Mouse (Mus musculus): Measurements from ENCODE around the gene Rasl12. TPM values are rescaled to one million over a fixed set of nuclear protein-coding genes. Genes with fewer than 3 reads are reported as not detected.

The Rasl12 gene
- total and polyA plus RNA-seq, 2 experiments: 0.09 to 0.32 TPM

DNA sequence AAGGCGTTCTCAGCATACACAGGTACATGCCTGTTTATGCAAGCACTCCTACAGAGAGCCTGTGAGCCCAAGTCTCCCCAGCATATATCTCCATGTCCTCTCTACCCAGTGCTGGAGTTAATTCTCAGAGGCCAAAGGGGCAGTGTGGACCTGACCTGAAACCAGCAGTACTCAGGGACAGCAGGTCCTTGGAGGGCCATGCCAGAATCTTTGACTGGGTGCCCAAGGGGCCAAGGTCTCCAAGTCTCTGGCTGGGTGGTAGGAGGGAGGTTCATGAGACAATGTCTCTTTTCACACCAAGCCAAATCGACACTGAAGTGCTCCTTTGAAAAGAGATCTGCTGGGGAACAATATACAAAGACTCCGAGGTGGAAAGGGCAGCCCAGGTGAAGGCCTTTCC, 9.6 kb downstream of the Rasl12 start:
- Histone ChIP-seq H3K27ac (replicated peaks; ENCODE audit: insufficient read depth, low read depth, low read length) (no peak overlapping the region), H3K4me1 (ENCODE audit: control insufficient read depth, insufficient read depth, low read length) (peaks cover 2% of the 10 kb centered on the region; the same call in 1 of the 2 replicates), H3K79me2 (ENCODE audit: control insufficient read depth, insufficient read depth, low read length) (no peaks in the 10 kb centered on the region), H3K4me3 (ENCODE audit: insufficient read depth, low read depth, low read length) (no peak overlapping the region), H3K27me3 (ENCODE audit: control insufficient read depth, insufficient read depth, low read length) (no peaks in the 10 kb centered on the region), H3K36me3 (ENCODE audit: control insufficient read depth, insufficient read depth, low read length) (no peaks in the 10 kb centered on the region), H3K9ac (ENCODE audit: low read depth, low read length) (no peak overlapping the region)
- TF ChIP-seq POLR2A (IDR thresholded peaks at IDR 0.05; ENCODE audit: extremely low read depth, insufficient read depth, low read length) (no peak), CTCF (IDR thresholded peaks at IDR 0.05; ENCODE audit: low read depth, low read length) (no peak)
- DNase-seq (ENCODE audit: extremely low read depth, low read depth, low spot score): no peak
- WGBS: 91% methylated on average over 3 of the region's 3 CpGs

DNA sequence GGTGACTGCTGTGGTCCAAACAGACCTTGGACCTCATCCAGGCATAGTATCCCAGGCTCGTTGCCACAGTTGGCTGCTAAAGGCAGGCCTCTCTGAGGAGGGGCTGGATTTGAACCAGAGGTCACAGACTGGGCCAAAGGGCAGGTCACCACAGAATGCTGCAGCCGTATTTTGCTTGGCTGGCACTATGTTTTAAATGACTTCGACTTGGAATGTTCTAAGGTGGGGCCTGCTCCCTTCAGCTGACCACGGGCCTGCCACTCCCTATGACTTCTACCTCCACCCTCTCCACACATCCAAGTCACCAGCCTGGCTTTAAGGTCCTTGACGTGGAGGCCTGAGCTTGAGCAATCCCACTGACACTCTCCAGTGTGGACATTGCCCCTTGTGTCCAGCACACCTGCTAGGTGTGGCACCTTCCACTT, 10.6 kb downstream of the Rasl12 start:
- Histone ChIP-seq H3K79me2 (ENCODE audit: control insufficient read depth, insufficient read depth, low read length) (no peaks in the 10 kb centered on the region), H3K4me1 (ENCODE audit: control insufficient read depth, insufficient read depth, low read length) (peaks cover 2% of the 10 kb centered on the region; the same call in 1 of the 2 replicates), H3K27me3 (ENCODE audit: control insufficient read depth, insufficient read depth, low read length) (no peaks in the 10 kb centered on the region), H3K4me3 (ENCODE audit: insufficient read depth, low read depth, low read length) (no peak overlapping the region), H3K27ac (replicated peaks; ENCODE audit: insufficient read depth, low read depth, low read length) (no peak overlapping the region), H3K9ac (ENCODE audit: low read depth, low read length) (no peak overlapping the region), H3K36me3 (ENCODE audit: control insufficient read depth, insufficient read depth, low read length) (no peaks in the 10 kb centered on the region)
- peak; percentile 86 for DNase-seq (ENCODE audit: extremely low read depth, low read depth, low spot score)
- no peak for TF ChIP-seq POLR2A (IDR thresholded peaks at IDR 0.05; ENCODE audit: extremely low read depth, insufficient read depth, low read length)
- WGBS: 14% methylated on average over 5 of the region's 5 CpGs

DNA sequence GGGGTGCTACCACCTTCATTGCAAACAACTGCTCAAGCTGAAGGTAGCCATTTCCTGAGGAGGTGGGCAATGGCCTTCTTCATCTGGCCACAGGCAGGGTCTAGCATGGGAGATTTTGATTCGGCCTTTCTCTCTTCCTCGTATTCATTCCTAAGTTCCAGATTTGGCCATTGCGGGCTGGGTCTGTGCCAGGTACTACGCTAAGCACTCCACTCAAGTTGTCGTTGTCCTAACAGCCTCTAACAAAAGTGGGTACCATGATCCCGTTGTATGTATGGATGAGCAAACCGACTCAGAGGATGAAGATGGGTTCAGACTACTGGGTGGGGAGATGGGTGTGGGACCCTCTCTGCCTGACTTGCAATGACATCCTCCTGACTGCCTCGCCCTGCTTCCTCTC, 12.1 kb downstream of the Rasl12 start:
- DNase-seq (ENCODE audit: extremely low read depth, low read depth, low spot score): no peak

DNA sequence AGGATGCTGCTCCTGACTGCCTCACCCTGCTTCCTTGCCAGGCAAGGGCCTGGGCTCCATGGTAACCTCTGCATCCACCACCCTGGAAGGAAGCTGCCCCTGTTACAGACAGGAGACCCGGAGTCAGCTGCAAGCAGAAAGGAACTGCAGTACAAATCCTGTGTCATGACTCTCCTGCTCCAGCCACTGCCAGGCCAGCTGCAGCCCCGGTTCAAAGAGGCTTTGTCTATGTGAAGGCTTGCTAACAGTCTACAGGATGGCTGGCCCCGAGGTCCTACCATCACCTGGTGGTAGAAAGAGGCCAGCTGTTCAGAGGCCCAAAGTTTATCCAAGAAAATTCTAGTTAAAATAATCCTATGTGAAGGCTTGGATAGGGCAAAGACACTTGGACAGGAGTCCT, 13.0 kb downstream of the Rasl12 start:
- 71% methylated on average over 3 of the region's 3 CpGs for WGBS
- peaks cover 2% of the 10 kb centered on the region; the same call in 1 of the 2 replicates for H3K4me1 ChIP-seq (ENCODE audit: control insufficient read depth, insufficient read depth, low read length)
- DNase-seq (ENCODE audit: extremely low read depth, low read depth, low spot score): no peak
- H3K9ac ChIP-seq (ENCODE audit: low read depth, low read length): no peak overlapping the region
- H3K27me3 ChIP-seq (ENCODE audit: control insufficient read depth, insufficient read depth, low read length): no peaks in the 10 kb centered on the region
- no peak for TF ChIP-seq CTCF (IDR thresholded peaks at IDR 0.05; ENCODE audit: low read depth, low read length)
- TF ChIP-seq POLR2A (IDR thresholded peaks at IDR 0.05; ENCODE audit: extremely low read depth, insufficient read depth, low read length): no peak
- H3K36me3 ChIP-seq (ENCODE audit: control insufficient read depth, insufficient read depth, low read length): no peaks in the 10 kb centered on the region
- no peak overlapping the region for H3K4me3 ChIP-seq (ENCODE audit: insufficient read depth, low read depth, low read length)
- no peaks in the 10 kb centered on the region for H3K79me2 ChIP-seq (ENCODE audit: control insufficient read depth, insufficient read depth, low read length)
- H3K27ac ChIP-seq (replicated peaks; ENCODE audit: insufficient read depth, low read depth, low read length): no peak overlapping the region

More for the DNA sequence above, 12.1 kb downstream of the Rasl12 start:
- Histone ChIP-seq H3K27ac (replicated peaks; ENCODE audit: insufficient read depth, low read depth, low read length) (no peak overlapping the region), H3K4me3 (ENCODE audit: insufficient read depth, low read depth, low read length) (no peak overlapping the region), H3K4me1 (ENCODE audit: control insufficient read depth, insufficient read depth, low read length) (peaks cover 2% of the 10 kb centered on the region; the same call in 1 of the 2 replicates), H3K79me2 (ENCODE audit: control insufficient read depth, insufficient read depth, low read length) (no peaks in the 10 kb centered on the region), H3K9ac (ENCODE audit: low read depth, low read length) (no peak overlapping the region), H3K36me3 (ENCODE audit: control insufficient read depth, insufficient read depth, low read length) (no peaks in the 10 kb centered on the region), H3K27me3 (ENCODE audit: control insufficient read depth, insufficient read depth, low read length) (no peaks in the 10 kb centered on the region)
- TF ChIP-seq POLR2A (IDR thresholded peaks at IDR 0.05; ENCODE audit: extremely low read depth, insufficient read depth, low read length) (no peak), CTCF (IDR thresholded peaks at IDR 0.05; ENCODE audit: low read depth, low read length) (no peak)
- WGBS: 91% methylated on average over 8 of the region's 8 CpGs

DNA sequence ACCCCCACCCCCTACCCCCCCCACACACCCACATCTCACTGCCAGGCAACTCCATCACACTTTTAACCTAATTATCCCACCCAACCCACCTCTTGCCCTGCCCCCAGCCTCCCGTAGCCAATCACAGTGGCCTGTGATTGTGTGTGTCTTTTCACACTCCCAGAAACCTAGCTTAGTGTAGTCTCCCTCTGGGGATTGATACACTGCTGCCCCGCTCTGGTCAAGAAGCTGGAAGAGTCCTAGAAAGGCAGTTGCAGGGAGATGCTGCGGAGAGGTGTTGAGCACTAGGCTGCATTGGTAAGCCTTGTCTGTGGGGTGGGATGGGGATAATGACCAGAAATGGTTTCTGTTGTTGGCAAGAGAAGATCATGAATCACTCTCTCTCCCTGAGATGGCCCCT, 19.4 kb downstream of the Rasl12 start:
- H3K4me3 ChIP-seq (ENCODE audit: insufficient read depth, low read depth, low read length): no peak overlapping the region
- H3K36me3 ChIP-seq (ENCODE audit: control insufficient read depth, insufficient read depth, low read length): no peaks in the 10 kb centered on the region
- 76% methylated on average over 3 of the region's 3 CpGs for WGBS

DNA sequence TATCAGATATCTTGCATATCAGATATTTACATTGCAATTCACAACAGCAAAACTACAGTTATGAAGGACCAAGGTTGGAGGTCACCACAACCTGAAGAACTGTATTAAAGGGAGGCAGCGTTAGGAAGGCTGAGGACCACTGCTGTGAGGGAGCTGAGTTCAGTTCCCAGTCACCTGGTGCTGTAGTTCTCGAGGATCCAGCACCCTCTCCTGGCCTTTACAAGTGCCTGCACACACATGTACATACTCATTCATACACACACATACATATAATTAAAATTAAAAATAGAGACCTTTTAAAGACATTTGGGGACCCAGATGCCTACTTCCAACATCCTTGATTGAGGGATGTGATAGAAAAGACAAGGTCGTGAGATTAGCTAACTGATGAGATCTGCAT, 21.3 kb downstream of the Rasl12 start:
- no peak overlapping the region for H3K4me3 ChIP-seq (ENCODE audit: insufficient read depth, low read depth, low read length)
- 87% methylated on average over 3 of the region's 3 CpGs for WGBS
- H3K27me3 ChIP-seq (ENCODE audit: control insufficient read depth, insufficient read depth, low read length): no peaks in the 10 kb centered on the region
- H3K79me2 ChIP-seq (ENCODE audit: control insufficient read depth, insufficient read depth, low read length): no peaks in the 10 kb centered on the region
- H3K27ac ChIP-seq (replicated peaks; ENCODE audit: insufficient read depth, low read depth, low read length): no peak overlapping the region
- H3K9ac ChIP-seq (ENCODE audit: low read depth, low read length): no peak overlapping the region
- no peaks in the 10 kb centered on the region for H3K36me3 ChIP-seq (ENCODE audit: control insufficient read depth, insufficient read depth, low read length)
- peaks cover 4% of the 10 kb centered on the region; the same call in 1 of the 2 replicates for H3K4me1 ChIP-seq (ENCODE audit: control insufficient read depth, insufficient read depth, low read length)
- TF ChIP-seq POLR2A (IDR thresholded peaks at IDR 0.05; ENCODE audit: extremely low read depth, insufficient read depth, low read length): no peak
- TF ChIP-seq CTCF (IDR thresholded peaks at IDR 0.05; ENCODE audit: low read depth, low read length): peak; percentile 21; the same call in 1 of the 2 replicates
- no peak for DNase-seq (ENCODE audit: extremely low read depth, low read depth, low spot score)

More for the DNA sequence above, 19.4 kb downstream of the Rasl12 start:
- H3K27ac ChIP-seq (replicated peaks; ENCODE audit: insufficient read depth, low read depth, low read length): no peak overlapping the region
- no peaks in the 10 kb centered on the region for H3K79me2 ChIP-seq (ENCODE audit: control insufficient read depth, insufficient read depth, low read length)
- H3K9ac ChIP-seq (ENCODE audit: low read depth, low read length): no peak overlapping the region
- no peaks in the 10 kb centered on the region for H3K27me3 ChIP-seq (ENCODE audit: control insufficient read depth, insufficient read depth, low read length)
- TF ChIP-seq CTCF (IDR thresholded peaks at IDR 0.05; ENCODE audit: low read depth, low read length): no peak
- no peak for TF ChIP-seq POLR2A (IDR thresholded peaks at IDR 0.05; ENCODE audit: extremely low read depth, insufficient read depth, low read length)
- 0 out of 2 replicates have a peak, but pooled peaks cover 2% of the 10 kb centered on the region for H3K4me1 ChIP-seq (ENCODE audit: control insufficient read depth, insufficient read depth, low read length)
- DNase-seq (ENCODE audit: extremely low read depth, low read depth, low spot score): no peak
